Mouse (Mus musculus) bone marrow macrophage, adult 2 months (primary cell): ENCODE measurements around the gene Scand1.
A peak's percentile ranks its signal among the peaks of the same experiment; 100 is the strongest.

Source experiments
- CTCF ChIP-seq: IDR thresholded peaks from 2 replicates; pipeline ENCODE4 v1.5.1; 2012; ENCODE audit warnings: low read depth, mild to moderate bottlenecking, low read length, moderate library complexity
- POLR2A ChIP-seq: IDR thresholded peaks from 2 replicates; pipeline ENCODE4 v1.6.1; 2012; ENCODE audit warnings: mild to moderate bottlenecking, low read depth, low read length, borderline replicate concordance

GRCm38 (mm10) chr2:156305818-156306217 is 6.7 kb downstream of the Scand1 start:
- no peak for TF ChIP-seq POLR2A
- peak; percentile 32; the same call in 1 of the 2 replicates for TF ChIP-seq CTCF
